Mouse (Mus musculus) layer of hippocampus, adult 18-20 months (tissue): Measurements from ENCODE around the gene Cnnm3. TPM values are rescaled to one million over a fixed set of nuclear protein-coding genes. Genes with fewer than 3 reads are reported as not detected.

ENCODE experiments used
- DNase-seq, 2 experiments: peaks; one replicate each; pipeline ENCODE4 v3.0.0; 2022; ENCODE audit warnings: low spot score in 2 of 2
- long read RNA-seq: library from polyadenylated mRNA; stranded (forward); transcript quantifications from one replicate; pipeline ENCODE4 v2.0.0, GENCODE M21; 2021
- total RNA-seq, 2 experiments: library from RNA; stranded (reverse); gene quantifications; 2 replicates each; pipeline ENCODE4 v1.2.3; 2021

Gene Cnnm3
- total RNA-seq, result 10 to 100 TPM; 40.8 to 41.3 TPM
- long read RNA-seq, full-length matches to known transcripts, result 21 of 32 reads
- long read RNA-seq, partial matches to known transcripts, result 3 of 32 reads
- long read RNA-seq, other reads (novel, unspliced or antisense), result 8 of 32 reads

GRCm38 (mm10) chr1:36511289-36512021 lies at the start of gene Cnnm3:
Gene Cnnm3, plus strand, starts transcription at chr1:36511867.
- DNase-seq, result peak; percentile 98 to 99

GRCm38 (mm10) chr1:36465641-36466160 lies 46.0 kb upstream of the Cnnm3 start:
- DNase-seq, result no peak

- DNase-seq, result no peak
Observed at GRCm38 (mm10) chr1:36467446-36467845, 44.2 kb upstream of the Cnnm3 start.

- DNase-seq, result peak in 1 of 2 experiments; percentile 40
Observed at GRCm38 (mm10) chr1:36469811-36470444, 41.7 kb upstream of the Cnnm3 start.

GRCm38 (mm10) chr1:36471181-36472105 lies 40.2 kb upstream of the Cnnm3 start, which contains the start of gene Cnnm4:
Gene Cnnm4, plus strand, starts transcription at chr1:36471620.
- peak; percentile 75 to 86 for DNase-seq

GRCm38 (mm10) chr1:36472106-36472440 lies 39.6 kb upstream of the Cnnm3 start:
- DNase-seq, result no peak

GRCm38 (mm10) chr1:36473211-36473780 lies 38.4 kb upstream of the Cnnm3 start:
- no peak for DNase-seq

- DNase-seq, result no peak
Observed at GRCm38 (mm10) chr1:36474646-36475045, 37.0 kb upstream of the Cnnm3 start.

- DNase-seq, result no peak
Observed at GRCm38 (mm10) chr1:36475480-36476110, 36.1 kb upstream of the Cnnm3 start.

GRCm38 (mm10) chr1:36476426-36476825 lies 35.2 kb upstream of the Cnnm3 start:
- no peak for DNase-seq

GRCm38 (mm10) chr1:36478343-36478795 lies 33.3 kb upstream of the Cnnm3 start:
- DNase-seq, result no peak

GRCm38 (mm10) chr1:36479903-36480899 lies 31.5 kb upstream of the Cnnm3 start:
- no peak for DNase-seq

- no peak for DNase-seq
Observed at GRCm38 (mm10) chr1:36483825-36484224, 27.8 kb upstream of the Cnnm3 start.

- DNase-seq, result no peak
Observed at GRCm38 (mm10) chr1:36485080-36485479, 26.6 kb upstream of the Cnnm3 start.

GRCm38 (mm10) chr1:36487111-36487510 lies 24.6 kb upstream of the Cnnm3 start:
- DNase-seq, result no peak

- no peak for DNase-seq
Observed at GRCm38 (mm10) chr1:36489661-36490060, 22.0 kb upstream of the Cnnm3 start.

- DNase-seq, result no peak
Observed at GRCm38 (mm10) chr1:36492416-36493139, 19.1 kb upstream of the Cnnm3 start.

- no peak for DNase-seq
Observed at GRCm38 (mm10) chr1:36493299-36493698, 18.4 kb upstream of the Cnnm3 start.
